Mouse (Mus musculus) neutrophil, adult 83 days (primary cell): ENCODE results near the gene Myo15. TPM values are rescaled to one million over a fixed set of nuclear protein-coding genes. Genes with fewer than 3 reads are reported as not detected.

ENCODE experiments used
- total RNA-seq, 2 experiments: library from RNA; stranded (reverse); gene quantifications; one replicate each; pipeline ENCODE4 v1.2.4; 2023

Myo15 gene
- under 1 TPM; 0.46 TPM for total RNA-seq

DNA sequence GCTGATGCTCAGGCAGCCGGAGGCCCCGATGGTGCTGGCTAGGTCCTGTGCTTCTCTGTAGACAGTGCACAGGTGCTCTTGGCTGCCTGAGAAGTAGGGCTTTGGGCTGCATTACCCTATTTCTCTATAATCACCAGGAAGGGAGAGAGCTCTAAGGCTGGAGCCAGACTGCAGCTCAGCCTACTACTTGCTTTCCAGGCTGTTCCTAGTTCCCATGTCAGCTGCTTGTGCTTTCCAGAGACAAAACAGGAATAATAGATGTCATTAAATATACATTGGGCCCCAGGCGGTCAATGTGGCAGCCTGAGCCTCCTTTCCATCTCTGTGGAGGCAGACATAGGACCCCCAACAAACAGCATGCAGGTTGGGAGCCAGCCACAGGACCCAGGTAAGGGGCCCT lies at the start of gene Myo15:
Gene Myo15 (plus strand): TSS at position 301 of the 400 bp plus-strand sequence.

DNA sequence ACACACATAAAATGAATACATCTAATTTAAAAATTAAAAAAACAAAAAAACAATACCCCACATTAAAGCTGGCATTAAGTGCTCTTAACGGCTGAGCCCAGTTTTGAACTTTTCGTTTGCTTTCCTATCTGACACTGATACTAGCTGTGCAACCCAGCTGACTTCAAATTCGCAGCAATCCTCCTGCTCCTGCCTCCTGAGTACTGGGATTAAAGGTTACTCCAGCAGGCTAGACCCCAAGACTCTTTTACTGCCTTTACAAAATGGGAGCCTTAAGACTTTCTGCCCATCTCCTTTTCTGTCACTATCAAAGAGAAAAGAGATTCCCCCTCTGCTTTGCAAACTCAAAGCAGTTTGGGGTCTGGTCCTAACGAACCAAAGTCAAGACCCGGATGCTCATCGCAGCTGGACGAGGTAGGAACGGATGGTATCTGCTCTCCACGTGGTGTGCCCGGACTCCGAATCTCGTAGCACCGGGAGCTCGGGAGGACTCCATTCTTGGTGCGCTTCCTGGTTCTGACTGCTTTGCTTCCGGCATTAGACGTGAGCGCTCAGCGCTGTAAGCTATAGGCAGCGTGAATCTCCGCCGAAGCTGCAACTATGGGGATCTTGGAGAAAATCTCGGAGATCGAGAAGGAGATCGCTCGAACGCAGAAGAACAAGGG lies 14.9 kb upstream of the Myo15 start, which contains the start of gene Drg2:
Gene Drg2 (plus strand): TSS at position 512 of the 665 bp plus-strand sequence.

DNA sequence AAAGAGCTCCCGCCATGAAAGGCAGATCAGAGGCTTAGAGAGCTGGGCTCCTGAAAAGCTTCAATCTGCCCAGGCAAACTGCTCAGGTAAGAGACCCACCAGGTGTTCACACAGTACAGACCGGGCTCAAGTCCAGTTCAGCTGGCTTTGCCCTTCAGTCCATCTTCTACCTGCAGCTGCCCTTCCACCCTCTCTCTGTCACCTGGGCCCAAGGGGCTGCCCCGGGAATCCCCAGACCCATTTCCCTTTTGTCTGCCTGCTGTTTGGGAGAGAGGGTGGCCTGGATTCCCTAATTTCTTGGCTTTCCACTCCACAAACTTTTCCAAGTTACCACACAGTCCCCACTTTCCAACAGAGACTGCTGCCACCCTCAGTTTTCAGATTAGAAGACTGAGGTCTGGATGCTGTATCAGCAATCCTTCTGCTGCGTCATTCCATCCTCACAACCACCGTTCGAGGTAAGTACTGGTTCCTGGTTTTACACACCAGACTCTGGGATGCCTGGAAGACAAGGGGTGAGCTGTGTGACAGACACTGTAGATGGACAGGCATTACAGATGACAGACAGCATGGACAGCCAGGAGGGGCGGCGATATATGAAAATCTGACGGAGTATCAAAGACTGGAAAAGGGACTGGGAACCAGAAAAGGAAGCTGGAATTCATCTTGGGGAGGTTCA lies 67.2 kb downstream of the Myo15 start, which contains the start of gene Alkbh5:
Gene Alkbh5 (plus strand): TSS at position 202 of the 679 bp plus-strand sequence.

Other genes with a start within 250 kb of the Myo15 start
- 10 to 100 TPM; 50.9 to 53.7 TPM for gene Srebf1, start 246.8 kb upstream of the Myo15 start, total RNA-seq
- 10 to 100 TPM in 1 of 2 experiments, 1 to 10 TPM in 1; 9.9 to 15.0 TPM for gene Tom1l2, start 116.4 kb upstream of the Myo15 start, total RNA-seq
- gene Drc3, start 116.0 kb upstream of the Myo15 start, total RNA-seq: under 1 TPM; 0.37 to 0.44 TPM
- 1 to 10 TPM; 8.5 TPM for gene Gid4, start 52.2 kb upstream of the Myo15 start, total RNA-seq
- 10 to 100 TPM; 14.3 to 19.3 TPM for gene Atpaf2, start 50.9 kb upstream of the Myo15 start, total RNA-seq
- gene Drg2, start 14.7 kb upstream of the Myo15 start, total RNA-seq: 10 to 100 TPM; 18.9 to 21.8 TPM
- 10 to 100 TPM; 35.1 to 37.0 TPM for gene Alkbh5, start 67.0 kb downstream of the Myo15 start, total RNA-seq
- gene Llgl1, start 230.4 kb downstream of the Myo15 start, total RNA-seq: 10 to 100 TPM; 15.3 to 17.6 TPM